Mouse (Mus musculus) ES-E14 (cell line): Measurements from ENCODE around the gene Fmnl3. TPM values are rescaled to one million over a fixed set of nuclear protein-coding genes. Genes with fewer than 3 reads are reported as not detected.
A peak's percentile ranks its signal among the peaks of the same experiment; 100 is the strongest.

Source experiments
- DNase-seq: peaks from one replicate; pipeline ENCODE4 v3.0.0-alpha.2; 2013; ENCODE audit warnings: low read depth, low spot score
- H3K27ac ChIP-seq: 2 replicates; pipeline ENCODE4 v1.5.1; 2012; ENCODE audit warnings: low read depth, mild to moderate bottlenecking, low read length, moderate library complexity, mixed read lengths; ENCODE audit not compliant: poor library complexity, insufficient read depth, severe bottlenecking
- H3K36me3 ChIP-seq: 2 replicates; pipeline ENCODE4 v1.6.1; 2012; ENCODE audit warnings: mild to moderate bottlenecking, low read length, moderate library complexity, mixed read lengths; ENCODE audit not compliant: control insufficient read depth, poor library complexity, insufficient read depth, severe bottlenecking
- H3K4me1 ChIP-seq, 2 experiments: fragments of 150-350 bp in 1 of 2; sonication (generic) in 1 of 2; 2 replicates each; pipeline ENCODE4 v1.6.1; 2012; ENCODE audit warnings: low read length in 2 of 2, mild to moderate bottlenecking in 1 of 2, mixed read lengths in 1 of 2; ENCODE audit not compliant: control insufficient read depth in 2 of 2, insufficient read depth in 2 of 2, poor library complexity in 1 of 2
- H3K4me3 ChIP-seq, 2 experiments: fragments of 150-350 bp in 1 of 2; sonication (generic) in 1 of 2; 2 replicates each; pipeline ENCODE4 v1.5.1; 2012; ENCODE audit warnings: low read length in 2 of 2, low read depth in 1 of 2, mild to moderate bottlenecking in 1 of 2, mixed read lengths in 1 of 2; ENCODE audit not compliant: insufficient read depth in 1 of 2, poor library complexity in 1 of 2, severe bottlenecking in 1 of 2
- H3K9ac ChIP-seq: 2 replicates; pipeline ENCODE4 v1.6.1; 2012; ENCODE audit warnings: low read depth, mild to moderate bottlenecking, low read length, mixed read lengths; ENCODE audit not compliant: poor library complexity, insufficient read depth, severe bottlenecking
- H3K9me3 ChIP-seq: fragments of 150-350 bp; sonication (generic); 2 replicates; pipeline ENCODE4 v1.6.1; 2012; ENCODE audit warnings: low read depth, mild to moderate bottlenecking, low read length; ENCODE audit not compliant: control insufficient read depth, insufficient read depth
- CHD2 ChIP-seq: IDR thresholded peaks from 2 replicates; pipeline ENCODE4 v1.6.1; 2014; ENCODE audit warnings: mild to moderate bottlenecking, low read depth, low read length, inconsistent platforms
- HCFC1 ChIP-seq: IDR thresholded peaks from 2 replicates; pipeline ENCODE4 v1.6.1; 2012; ENCODE audit warnings: low read length, inconsistent platforms, borderline replicate concordance; ENCODE audit not compliant: insufficient read depth
- MAFK ChIP-seq: IDR thresholded peaks from 2 replicates; pipeline ENCODE4 v1.6.1; 2014; ENCODE audit warnings: mild to moderate bottlenecking, low read depth, low read length, inconsistent platforms; ENCODE audit not compliant: insufficient read depth
- ZC3H11A ChIP-seq: IDR thresholded peaks from 2 replicates; pipeline ENCODE4 v1.6.1; 2012; ENCODE audit warnings: low read depth, mild to moderate bottlenecking, inconsistent platforms, low read length, borderline replicate concordance
- ZNF384 ChIP-seq: IDR thresholded peaks from 2 replicates; pipeline ENCODE4 v1.6.1; 2012; ENCODE audit warnings: low read depth, low read length, inconsistent platforms
- in situ Hi-C, 2 experiments: fragments of 600-800 bp; cut with MboI; formaldehyde crosslinking; loops; one replicate each; pipeline ENCODE4 v1.15.1; 2025; ENCODE audit warnings: low sequenced_read_pairs in 2 of 2, inconsistent platforms in 1 of 2; ENCODE audit not compliant: unreplicated experiment in 2 of 2
- total RNA-seq: library from RNA; depleted of rRNA; stranded (reverse); fragments of 300-350 nt; gene quantifications from 2 replicates; pipeline ENCODE4 v1.2.3, GENCODE M21; 2012

The Fmnl3 gene
- total RNA-seq, 1 experiment, result 16.8 TPM

DNA sequence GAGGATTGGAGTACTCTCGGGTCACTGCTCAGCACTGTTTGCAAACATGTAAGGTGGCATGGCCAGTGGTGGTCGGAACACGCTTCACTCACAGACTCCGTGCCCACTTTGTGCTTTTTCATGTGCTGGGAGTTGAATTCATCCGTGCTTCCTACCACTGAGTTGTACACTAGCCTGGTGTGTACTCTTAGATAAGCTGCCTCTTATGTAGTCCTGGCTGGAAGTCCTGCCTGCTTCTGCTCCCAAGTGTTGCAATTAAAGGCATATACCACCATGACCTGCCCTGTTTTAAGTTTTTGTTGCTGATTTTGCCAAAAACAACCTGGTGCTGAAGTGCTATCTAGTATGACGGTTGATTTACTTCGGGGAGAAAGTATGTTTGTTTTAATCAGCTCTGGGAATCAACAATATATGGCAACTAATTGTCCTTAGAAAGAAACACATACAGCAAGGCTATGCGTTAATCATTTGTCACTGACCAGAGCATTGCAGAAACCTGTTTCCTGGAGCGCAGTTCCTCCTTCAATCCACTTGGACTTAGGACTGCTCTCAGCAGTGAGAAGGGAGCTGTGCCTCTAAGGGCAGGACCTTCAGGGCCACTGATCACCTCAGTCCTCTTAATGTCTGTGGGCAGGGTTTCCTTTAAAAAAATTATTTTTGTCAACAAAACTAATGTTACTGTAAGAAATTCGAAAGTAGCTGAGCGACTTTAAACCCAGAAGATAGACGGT, 33.0 kb upstream of the Fmnl3 start:
- Histone ChIP-seq H3K27ac (no peak overlapping the region), H3K4me1 (peaks cover 2 to 21% of the 10 kb centered on the region in 2 experiments; a peak in 3 of 4 replicates), H3K9me3 (no peaks in the 10 kb centered on the region), H3K9ac (no peak overlapping the region), H3K4me3 (no peak overlapping the region), H3K36me3 (peaks cover 44% of the 10 kb centered on the region)
- in situ Hi-C loops, result no loop called here
- TF ChIP-seq HCFC1 (no peak), MAFK (no peak), ZC3H11A (no peak), ZNF384 (no peak), CHD2 (no peak)
- no peak for DNase-seq

GRCm38 (mm10) chr15:99400602-99401001, 30.3 kb upstream of the Fmnl3 start:
- Histone ChIP-seq H3K4me3 (no peak overlapping the region), H3K27ac (no peak overlapping the region), H3K9me3 (no peaks in the 10 kb centered on the region), H3K4me1 (peaks cover 0 to 19% of the 10 kb centered on the region in 2 experiments; a peak in 1 of 4 replicates), H3K36me3 (peaks cover 25% of the 10 kb centered on the region), H3K9ac (no peak overlapping the region)
- no peak for DNase-seq
- no peak for TF ChIP-seq MAFK
- TF ChIP-seq ZNF384, result no peak
- no peak for TF ChIP-seq CHD2
- no peak for TF ChIP-seq HCFC1
- TF ChIP-seq ZC3H11A, result no peak
- in situ Hi-C loops, result no loop called here

DNA sequence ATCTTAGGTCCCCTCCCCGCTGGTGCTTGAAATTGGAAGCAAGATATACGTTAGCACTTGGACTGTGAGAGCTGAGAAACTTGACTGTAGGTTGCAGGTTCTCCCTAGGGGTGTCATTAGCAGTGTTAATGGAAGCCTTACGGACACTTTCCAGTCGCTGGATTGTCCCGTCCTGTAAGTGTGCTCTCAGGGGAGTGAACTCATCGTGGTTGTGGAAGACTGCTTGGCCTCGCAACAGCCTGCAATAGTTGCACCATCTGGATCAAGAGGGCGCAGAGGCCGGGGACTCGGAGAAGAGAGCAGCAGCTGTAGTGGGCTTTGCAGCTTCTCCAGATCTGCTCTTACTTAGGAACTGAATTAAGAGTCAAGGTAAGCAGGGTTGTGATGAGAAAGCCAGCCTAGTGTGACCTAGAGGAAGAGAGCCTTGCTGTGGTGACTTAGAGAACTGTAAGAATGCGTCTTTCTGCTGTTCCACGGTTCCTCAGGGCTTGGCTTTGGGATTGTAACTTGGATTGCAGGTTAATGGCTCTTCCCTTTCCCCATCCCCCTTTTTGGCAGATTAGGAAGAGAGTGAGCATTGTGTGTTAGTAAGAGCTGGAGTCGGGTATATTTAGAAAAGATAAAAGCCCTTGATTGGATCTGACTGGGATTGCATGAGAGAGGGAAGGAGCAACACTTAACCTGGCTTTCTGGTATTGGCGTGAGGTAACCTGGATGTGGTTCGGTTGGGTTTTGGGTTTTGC, 29.4 kb upstream of the Fmnl3 start:
- TF ChIP-seq ZNF384 (no peak), CHD2 (no peak), HCFC1 (no peak), MAFK (no peak), ZC3H11A (no peak)
- H3K9ac ChIP-seq, result 0 out of 2 replicates have a peak overlapping the region, but pooled peaks have one; percentile 23
- no peak overlapping the region; the same call in 1 of the 2 replicates for H3K27ac ChIP-seq
- no peak overlapping the region for H3K4me3 ChIP-seq
- peaks cover 19% of the 10 kb centered on the region for H3K36me3 ChIP-seq
- peaks cover 2 to 25% of the 10 kb centered on the region in 2 experiments; a peak in 2 of 4 replicates for H3K4me1 ChIP-seq
- no peak for DNase-seq
- H3K9me3 ChIP-seq, result no peaks in the 10 kb centered on the region
- in situ Hi-C loops, result no loop called here

DNA sequence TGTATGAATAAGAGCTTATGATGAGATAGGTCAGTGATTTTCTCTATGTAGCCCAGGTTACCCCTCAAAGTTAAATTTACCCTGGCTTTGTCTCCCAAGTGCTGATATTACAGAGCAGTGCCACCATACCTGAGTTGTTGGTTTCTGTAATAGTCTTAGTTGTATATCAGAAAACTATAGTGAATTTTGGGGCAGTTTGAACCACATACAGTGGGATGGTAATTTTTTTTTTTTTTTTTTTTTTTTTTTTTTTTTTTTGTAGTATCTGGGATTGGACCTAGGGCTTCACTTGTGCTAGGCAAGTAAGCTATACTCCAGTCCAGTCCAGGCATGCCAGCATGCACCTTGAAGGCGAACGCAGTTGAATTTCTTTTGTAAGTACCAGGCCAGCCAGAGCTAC, 27.3 kb upstream of the Fmnl3 start:
- Histone ChIP-seq H3K4me3 (no peak overlapping the region), H3K4me1 (peaks cover 7 to 27% of the 10 kb centered on the region in 2 experiments; a peak in 3 of 4 replicates), H3K9ac (no peak overlapping the region), H3K36me3 (peaks cover 6% of the 10 kb centered on the region; the same call in 1 of the 2 replicates), H3K27ac (no peak overlapping the region), H3K9me3 (no peaks in the 10 kb centered on the region)
- TF ChIP-seq MAFK (no peak), ZNF384 (peak; percentile 68; the same call in 1 of the 2 replicates)
- in situ Hi-C loops, result no loop called here
- DNase-seq, result no peak
